Mouse (Mus musculus): Measurements from ENCODE around the gene Vmn1r125.
"Not testable (repeated sequence)": the region's sequence is repeated elsewhere in the genome, so short reads cannot be mapped to it uniquely, and the experiment has no call there.

Gene Vmn1r125

DNA sequence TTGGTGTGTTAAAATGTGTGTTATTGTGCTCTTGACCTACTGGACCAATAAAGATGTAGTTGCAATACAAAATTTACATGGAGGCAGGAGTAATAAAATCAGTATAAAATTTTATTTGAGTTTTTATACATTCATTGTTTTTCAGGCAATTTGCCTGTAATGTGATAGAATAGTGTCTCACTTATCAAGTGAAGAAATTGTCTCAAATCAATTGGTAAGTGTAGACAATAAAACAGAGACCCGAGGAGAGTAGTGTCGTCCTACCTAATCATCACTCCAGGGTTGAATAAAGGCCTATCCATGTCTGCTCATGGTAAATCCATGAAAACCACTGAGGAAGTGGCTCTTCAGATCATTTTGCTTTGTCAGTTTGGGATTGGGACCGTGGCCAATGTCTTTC is at the start of gene Vmn1r125:
Vmn1r125 (plus strand) TSS at position 301 of the 400 bp plus-strand sequence.
- not testable (repeated sequence) for DNase-seq (ENCODE audit: low read depth)

DNA sequence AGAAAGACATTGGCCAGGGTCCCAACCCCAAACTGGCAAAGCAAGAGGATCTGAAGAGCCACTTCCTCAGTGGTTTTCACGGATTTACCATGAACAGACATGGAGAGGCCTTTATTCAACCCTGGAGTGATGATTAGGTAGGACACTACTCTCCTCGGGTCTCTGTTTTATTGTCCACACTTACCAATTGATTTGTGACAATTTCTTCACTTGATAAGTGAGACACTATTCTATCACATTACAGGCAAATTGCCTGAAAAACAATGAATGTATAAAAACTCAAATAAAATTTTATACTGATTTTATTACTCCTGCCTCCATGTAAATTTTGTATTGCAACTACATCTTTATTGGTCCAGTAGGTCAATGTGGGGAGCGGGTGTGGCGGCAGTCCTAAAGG is 11.5 kb upstream of the Vmn1r125 start, which contains the start of gene Vmn1r124:
Vmn1r124 (minus strand) TSS at position 101 of the 400 bp plus-strand sequence.
- not testable (repeated sequence) for DNase-seq (ENCODE audit: low read depth)

DNA sequence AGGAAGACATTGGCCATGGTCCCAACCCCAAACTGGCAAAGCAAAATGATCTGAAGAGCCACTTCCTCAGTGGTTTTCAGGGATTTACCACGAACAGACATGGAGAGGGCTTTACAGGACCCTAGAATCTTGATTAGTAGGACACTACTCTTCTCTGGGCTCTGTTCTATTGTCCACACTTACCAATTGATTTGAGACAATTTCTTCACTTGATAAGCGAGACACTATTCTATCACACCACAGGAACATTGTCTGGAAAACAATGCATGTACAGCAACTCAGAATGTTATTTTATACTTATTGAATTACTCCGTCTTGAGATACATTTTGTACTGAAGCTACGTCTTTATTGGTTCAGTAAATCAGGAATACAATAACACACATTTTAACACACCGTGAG is 29.4 kb downstream of the Vmn1r125 start, which contains the start of gene Vmn1r126:
Vmn1r126 (minus strand) TSS at position 101 of the 400 bp plus-strand sequence.
- not testable (repeated sequence) for DNase-seq (ENCODE audit: low read depth)

DNA sequence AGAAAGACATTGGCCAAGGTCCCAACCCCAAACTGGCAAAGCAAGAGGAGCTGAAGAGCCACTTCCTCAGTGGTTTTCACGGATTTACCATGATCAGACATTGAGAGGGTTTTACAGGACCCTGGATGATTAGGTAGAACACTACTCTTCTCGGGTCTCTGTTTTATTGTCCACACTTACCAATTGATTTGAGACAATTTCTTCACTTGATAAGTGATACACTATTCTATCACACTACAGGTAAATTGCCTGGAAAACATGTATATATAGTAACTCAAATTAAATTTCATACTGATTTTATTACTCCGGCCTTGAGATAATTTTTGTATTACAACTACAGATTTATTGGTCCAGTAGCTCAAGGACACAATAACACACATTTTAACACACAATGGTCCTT is 47.8 kb downstream of the Vmn1r125 start, which contains the start of gene Vmn1r127:
Vmn1r127 (minus strand) TSS at position 101 of the 400 bp plus-strand sequence.
- DNase-seq (ENCODE audit: low read depth) = not testable (repeated sequence)

All from NIH3T3 (cell line).